Mouse (Mus musculus): Measurements from ENCODE around the gene Trank1. TPM values are rescaled to one million over a fixed set of nuclear protein-coding genes. Genes with fewer than 3 reads are reported as not detected.

The Trank1 gene
- 0.10 to 0.19 TPM in 2 of 3 replicates, not detected in the other for total RNA-seq (2017)

DNA sequence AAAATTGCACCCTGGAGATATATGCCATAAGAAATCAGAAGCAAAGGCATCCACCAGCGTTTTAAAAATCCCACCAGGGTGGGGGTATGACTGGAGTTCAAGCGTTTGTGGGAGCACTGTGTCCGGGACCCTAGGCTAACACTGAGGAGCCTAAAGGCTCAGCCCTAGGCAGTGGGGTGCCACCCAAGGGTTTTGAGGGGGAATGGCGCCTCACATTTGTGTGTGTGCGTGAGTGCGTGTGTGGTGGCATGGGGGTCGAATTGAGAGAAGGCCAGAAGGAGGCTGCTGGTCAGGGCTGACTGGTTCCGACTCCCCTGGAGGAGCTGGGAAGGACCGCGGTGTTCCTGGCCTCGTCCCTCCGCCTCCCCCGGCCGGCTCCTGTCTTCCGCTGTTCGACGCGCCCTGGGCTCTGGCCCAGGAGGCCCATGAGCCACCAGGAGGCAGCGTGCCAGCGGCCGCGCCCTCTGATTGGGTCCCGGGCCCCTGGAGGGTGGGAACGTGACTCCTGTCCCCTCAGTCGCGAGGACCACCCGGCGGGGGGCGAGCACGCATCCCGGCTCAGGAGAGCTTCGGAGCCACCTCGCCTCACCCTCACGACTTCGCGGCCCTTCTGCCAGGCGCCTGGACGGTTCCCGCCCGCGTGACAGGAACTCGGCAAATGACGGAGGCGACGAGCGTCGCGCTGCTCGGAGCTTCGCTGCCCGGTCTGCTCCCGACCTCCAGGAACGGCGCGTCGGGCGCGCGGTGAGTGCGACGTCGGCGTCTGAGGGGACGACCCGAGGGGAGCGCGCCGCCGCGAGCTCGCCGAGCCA is at the start of gene Trank1:
Gene Trank1, plus strand, starts transcription at position 709 of the 812 bp plus-strand sequence.
- ATAC-seq (replicated peaks; ENCODE audit: insufficient number of reproducible peaks, low FRiP score, low TSS enrichment, poor library complexity, severe bottlenecking), result no peak

DNA sequence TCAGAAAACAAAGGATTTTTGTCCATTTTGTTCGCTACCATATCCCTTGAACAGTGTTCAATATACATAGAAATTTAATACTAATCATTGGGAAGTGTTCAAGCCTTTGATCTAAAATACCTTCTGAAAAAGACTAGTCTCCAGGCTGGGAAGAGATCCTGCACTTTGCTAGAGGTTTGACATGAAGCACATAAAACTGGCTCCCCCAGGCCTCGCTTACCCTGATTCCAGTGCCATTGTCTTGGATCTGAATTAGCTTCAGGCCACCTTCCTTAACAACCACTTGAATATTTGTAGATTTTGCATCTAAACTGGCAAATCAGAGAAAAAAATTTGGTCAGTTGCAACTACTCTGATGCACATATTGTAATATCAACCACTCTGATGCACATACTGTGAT is 43.5 kb upstream of the Trank1 start:
- ATAC-seq (replicated peaks; ENCODE audit: insufficient number of reproducible peaks, low FRiP score, low TSS enrichment, poor library complexity, severe bottlenecking), result no peak

DNA sequence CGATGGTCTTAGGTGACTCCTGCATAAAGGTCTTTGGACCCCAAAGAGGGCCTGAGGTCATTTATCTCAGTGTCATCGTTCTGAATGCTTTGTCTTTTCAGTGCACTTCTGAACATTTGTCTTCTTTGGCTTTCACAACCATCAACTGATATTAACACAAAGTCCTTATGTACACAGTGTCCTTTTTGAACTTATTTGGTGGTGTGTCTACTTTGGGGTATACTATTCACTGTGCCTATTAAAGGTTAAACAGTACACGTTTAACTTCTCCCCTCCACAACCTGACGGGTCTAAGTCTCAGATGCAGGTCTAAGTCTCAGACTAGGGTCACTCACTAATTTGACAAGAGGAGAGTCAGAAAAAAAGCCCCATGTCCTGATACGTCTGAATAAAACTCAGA is 40.9 kb upstream of the Trank1 start:
- no peak for ATAC-seq (replicated peaks; ENCODE audit: insufficient number of reproducible peaks, low FRiP score, low TSS enrichment, poor library complexity, severe bottlenecking)

DNA sequence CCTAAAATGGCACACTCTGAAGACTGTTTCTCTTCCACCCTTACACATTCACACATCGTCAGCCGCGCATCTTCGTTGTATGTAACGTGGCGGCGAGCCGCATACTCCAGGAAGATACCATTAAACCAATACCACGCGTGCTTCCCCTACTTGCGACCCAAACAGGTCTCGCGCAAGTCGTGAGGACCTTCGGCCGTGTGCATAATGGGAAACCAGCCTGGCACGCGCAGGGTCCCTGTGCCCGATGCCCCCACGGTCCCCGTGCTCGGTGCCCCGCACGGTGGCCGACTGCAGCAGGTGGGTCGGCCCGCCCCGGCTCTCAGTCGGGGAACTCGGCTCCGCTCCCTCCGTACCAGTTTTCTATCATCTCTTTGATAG is 40.5 kb upstream of the Trank1 start:
- ATAC-seq (replicated peaks; ENCODE audit: insufficient number of reproducible peaks, low FRiP score, low TSS enrichment, poor library complexity, severe bottlenecking), result peak; percentile 27

DNA sequence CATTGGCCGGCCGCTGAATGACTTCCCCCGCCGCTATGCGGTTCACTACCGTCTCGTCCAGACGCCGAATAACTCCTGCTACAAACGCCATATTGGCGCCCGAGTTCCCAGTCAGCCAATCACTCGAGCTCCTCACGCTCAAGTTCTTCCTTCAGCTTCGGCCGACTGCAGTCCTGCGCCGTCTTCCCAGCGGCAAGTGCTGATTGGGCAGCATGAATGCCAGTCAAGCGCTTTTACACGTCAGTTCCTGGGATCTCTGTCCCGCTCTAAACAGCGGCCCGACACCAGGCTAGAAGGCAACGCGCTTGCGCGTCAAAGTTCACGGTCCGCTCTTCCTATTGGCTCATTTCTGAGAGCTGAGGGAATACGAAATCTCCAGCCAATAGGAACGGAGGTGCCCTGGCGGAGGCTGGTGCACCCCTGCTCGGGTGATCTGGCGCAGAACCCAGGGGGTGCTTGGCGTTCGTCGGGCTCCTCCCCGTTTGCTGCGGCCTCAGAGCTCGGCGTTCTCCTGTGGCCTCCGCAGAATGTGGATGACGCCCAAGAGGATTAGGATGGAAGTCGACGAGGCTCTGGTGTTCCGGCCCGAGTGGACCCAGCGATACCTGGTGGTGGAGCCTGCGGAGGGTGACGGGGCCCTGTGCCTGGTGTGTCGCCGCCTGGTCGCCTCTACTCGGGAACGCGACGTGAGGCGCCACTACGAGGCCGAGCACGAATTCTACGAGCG is 39.9 kb upstream of the Trank1 start, which contains the start of the genes Mlh1 and Epm2aip1:
Gene Mlh1, minus strand, starts transcription at position 358 of the 727 bp plus-strand sequence.
Gene Epm2aip1, plus strand, starts transcription at position 496 of the 727 bp plus-strand sequence.
- ATAC-seq (replicated peaks; ENCODE audit: insufficient number of reproducible peaks, low FRiP score, low TSS enrichment, poor library complexity, severe bottlenecking), result peak; percentile 96

DNA sequence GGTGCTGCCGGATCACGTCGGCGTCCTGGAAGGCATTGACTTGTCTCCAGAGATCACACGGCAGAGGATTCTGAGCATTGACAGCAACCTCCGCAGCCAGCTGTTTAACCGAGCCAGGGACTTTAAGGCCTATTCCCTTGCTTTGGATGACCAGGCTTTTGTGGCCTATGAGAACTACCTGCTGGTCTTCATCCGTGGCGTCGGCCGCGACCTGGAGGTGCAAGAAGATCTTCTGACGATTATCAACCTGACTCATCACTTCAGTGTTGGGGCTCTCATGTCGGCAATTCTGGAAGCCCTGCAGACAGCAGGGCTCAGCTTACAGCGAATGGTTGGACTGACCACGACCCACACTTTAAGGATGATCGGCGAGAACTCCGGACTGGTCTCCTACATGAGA is 39.2 kb upstream of the Trank1 start:
- no peak for ATAC-seq (replicated peaks; ENCODE audit: insufficient number of reproducible peaks, low FRiP score, low TSS enrichment, poor library complexity, severe bottlenecking)

DNA sequence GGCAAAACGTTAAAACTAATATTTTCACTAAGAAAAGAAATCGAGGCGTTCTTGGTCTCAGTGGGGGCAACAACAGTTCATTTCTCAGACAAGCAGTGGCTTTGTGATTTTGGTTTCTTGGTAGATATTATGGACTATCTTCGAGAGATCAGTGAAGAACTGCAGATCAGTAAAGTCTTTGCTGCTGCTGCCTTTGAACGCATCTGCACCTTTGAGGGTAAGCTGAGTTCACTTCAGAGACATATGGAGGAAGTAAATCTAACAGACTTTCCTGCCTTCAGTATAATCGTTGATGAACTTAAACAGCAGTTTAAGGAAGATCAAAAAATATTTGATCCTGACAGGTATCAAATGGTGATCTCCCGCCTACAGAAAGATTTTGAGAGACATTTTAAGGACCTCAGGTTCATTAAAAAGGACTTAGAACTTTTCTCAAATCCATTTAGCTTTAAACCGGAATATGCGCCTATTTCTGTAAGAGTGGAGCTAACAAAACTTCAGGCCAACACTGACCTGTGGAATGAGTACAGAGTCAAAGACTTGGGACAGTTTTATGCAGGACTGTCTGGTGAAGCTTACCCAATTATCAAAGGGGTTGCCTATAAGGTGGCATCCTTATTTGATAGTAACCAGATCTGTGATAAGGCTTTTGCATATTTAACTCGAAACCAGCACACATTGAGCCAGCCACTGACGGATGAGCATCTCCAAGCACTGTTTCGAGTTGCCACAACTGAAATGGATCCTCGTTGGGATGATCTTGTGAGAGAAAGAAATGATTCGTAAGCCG is 38.3 kb upstream of the Trank1 start:
- ATAC-seq (replicated peaks; ENCODE audit: insufficient number of reproducible peaks, low FRiP score, low TSS enrichment, poor library complexity, severe bottlenecking), result no peak

DNA sequence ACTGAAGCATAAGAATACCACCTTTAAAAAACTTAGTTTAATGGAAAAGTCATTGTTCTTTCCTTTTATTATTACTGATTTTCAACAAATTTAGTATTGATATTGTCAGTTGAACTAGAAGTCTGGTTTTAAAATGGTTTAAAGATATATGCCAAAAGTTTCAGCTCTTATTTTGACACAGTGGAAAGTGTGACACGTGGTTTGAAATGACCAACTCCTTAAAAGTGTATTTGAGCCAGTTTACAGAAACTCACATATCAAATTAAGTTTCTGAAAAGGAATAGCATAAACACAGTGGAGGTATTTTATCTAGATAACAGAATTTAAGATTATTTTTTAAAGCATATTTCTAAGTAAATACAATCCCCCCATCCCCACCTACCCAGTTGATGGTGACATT is 37.6 kb upstream of the Trank1 start:
- ATAC-seq (replicated peaks; ENCODE audit: insufficient number of reproducible peaks, low FRiP score, low TSS enrichment, poor library complexity, severe bottlenecking), result no peak

DNA sequence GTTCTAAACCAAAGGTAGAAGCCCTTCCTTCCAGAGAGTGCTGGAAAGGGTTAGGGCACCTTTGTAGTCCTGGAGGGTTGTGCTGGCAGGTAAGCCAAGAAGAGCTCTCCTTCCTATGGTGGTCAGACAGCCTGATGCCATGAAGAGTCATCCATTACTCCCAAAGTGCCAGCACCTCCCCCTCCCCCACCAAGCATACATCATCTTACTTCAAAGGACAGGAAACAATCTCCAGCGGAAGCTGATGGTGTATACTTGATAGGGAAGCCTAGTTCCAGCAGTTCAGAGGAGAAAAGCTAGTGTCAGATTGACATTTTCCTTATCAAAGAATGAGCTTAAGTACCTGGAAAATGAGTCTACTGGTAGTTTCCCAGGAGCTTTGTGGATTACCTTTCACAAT is 36.4 kb upstream of the Trank1 start:
- no peak for ATAC-seq (replicated peaks; ENCODE audit: insufficient number of reproducible peaks, low FRiP score, low TSS enrichment, poor library complexity, severe bottlenecking)

DNA sequence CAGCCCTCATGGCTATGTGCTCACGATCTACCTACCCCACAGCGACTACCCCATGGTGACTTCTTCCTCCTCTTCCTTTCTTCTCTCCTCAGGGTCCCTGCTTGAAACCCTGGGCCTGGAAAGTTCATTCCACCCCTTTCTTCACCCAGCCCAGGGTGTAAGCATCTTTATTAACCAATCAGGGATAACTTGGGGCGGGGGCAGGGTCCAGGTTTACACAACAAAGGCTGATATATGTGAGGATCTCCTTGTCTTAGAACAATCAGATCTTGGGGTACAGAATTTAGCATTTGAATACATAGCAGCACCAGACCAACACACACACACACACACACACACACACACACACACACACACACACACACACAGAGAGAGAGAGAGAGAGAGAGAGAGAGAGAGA is 26.5 kb upstream of the Trank1 start:
- no peak for ATAC-seq (replicated peaks; ENCODE audit: insufficient number of reproducible peaks, low FRiP score, low TSS enrichment, poor library complexity, severe bottlenecking)

DNA sequence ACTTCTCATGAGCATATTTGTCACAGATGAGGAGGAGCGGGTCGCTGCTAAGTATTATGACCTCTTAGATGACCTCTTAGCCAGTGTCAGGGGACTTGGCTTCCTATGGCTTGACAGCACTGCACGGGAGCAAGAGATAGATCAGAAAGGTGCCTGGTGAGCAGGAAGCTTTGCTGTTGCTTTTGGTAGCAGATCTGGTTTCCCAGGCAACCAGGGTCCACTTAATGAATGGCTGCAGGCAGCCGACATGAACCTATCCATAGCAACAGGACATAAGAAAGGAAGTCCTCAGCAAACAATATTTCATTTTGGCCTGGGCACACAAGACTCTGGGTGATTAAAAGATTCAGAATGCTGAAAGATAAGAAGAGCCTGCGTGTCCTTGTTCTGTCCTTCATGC is 25.9 kb upstream of the Trank1 start:
- ATAC-seq (replicated peaks; ENCODE audit: insufficient number of reproducible peaks, low FRiP score, low TSS enrichment, poor library complexity, severe bottlenecking), result no peak

DNA sequence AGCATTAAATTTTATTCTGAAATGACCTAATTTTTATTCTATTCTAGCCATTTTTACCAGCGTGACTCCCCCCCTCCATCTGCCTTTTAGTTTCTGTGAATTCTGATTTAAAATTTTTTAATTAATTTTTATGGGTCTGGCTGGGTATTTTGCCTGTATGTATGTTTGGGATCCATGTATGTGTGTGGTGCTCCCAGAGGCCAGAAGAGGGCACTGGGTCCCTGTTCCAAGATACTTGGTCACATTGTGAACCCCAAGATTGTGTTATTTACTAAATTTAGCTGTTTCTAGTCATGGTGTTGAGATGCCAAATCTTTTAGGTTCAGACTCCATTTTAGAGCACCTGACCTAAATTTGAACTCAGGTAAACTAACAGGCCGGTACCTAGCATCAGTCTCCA is 25.1 kb upstream of the Trank1 start:
- no peak for ATAC-seq (replicated peaks; ENCODE audit: insufficient number of reproducible peaks, low FRiP score, low TSS enrichment, poor library complexity, severe bottlenecking)

DNA sequence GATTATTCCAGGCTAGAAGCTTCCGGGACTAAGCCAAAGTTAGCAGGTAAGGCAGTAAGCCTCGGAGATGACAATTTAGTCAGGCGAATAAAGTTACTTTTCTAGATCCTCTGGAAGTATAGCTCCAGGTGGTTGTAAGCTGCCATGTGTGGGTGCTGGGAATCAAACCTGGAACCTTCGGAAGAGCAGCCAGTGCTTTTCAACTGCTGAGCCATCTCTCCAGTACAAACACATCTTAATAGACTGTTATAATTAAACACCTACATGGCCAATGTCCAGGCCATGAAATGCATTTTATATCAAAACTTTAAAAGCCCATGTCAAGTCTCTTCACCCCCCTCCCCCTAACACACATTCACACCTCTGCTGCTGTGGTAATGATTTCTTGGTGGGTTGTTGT is 23.6 kb upstream of the Trank1 start:
- ATAC-seq (replicated peaks; ENCODE audit: insufficient number of reproducible peaks, low FRiP score, low TSS enrichment, poor library complexity, severe bottlenecking), result no peak

DNA sequence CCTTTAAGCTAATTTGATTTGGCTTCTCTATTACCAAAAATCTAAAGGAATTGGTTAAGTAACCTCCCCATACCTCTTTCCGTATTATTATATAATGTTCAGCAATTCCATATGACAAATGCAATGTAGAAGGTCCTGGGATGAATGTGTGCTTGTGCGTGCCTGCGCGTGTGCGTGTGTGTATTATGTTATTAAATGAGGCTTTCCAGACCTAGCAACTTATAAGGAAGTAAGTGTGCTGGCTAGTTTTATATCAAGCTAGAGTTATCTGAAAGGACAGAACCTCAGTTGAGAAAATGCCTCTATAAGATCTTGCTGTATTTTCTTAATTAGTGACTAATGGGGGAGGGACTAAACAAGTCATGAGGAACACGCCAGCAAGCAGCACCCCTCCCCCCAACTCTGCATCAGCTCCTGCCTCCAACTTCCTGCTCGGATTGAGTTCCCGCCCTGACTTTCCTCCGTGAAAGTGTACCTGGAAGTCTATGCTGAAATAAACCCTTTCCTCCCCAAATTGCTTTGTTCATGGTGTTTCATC is 22.2 kb upstream of the Trank1 start:
- no peak for ATAC-seq (replicated peaks; ENCODE audit: insufficient number of reproducible peaks, low FRiP score, low TSS enrichment, poor library complexity, severe bottlenecking)

DNA sequence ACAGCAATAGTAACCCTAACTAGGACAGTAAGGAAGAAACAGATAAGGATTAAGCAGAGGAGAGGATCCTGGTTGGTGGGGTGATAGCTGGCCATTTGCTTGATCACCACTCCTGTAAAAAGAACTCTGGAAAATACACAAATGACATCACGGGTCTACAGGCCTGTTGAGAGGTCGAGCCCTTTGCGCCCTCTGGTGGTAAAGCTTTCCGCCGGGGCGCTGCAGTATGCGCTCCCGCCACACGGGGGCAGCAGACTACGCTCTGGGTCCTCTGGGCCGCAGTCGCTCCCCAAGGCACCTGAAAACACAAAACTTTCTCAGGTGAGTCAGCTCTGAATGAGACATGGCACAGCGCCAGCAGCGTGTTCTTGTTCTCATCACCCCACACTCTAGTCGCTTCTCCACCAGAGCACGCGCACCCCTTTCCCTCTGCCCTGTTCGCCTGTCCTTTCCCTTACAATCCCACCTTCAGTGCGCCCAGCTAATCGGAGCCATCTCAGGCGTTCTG is 21.7 kb upstream of the Trank1 start:
- ATAC-seq (replicated peaks; ENCODE audit: insufficient number of reproducible peaks, low FRiP score, low TSS enrichment, poor library complexity, severe bottlenecking), result peak; percentile 92

DNA sequence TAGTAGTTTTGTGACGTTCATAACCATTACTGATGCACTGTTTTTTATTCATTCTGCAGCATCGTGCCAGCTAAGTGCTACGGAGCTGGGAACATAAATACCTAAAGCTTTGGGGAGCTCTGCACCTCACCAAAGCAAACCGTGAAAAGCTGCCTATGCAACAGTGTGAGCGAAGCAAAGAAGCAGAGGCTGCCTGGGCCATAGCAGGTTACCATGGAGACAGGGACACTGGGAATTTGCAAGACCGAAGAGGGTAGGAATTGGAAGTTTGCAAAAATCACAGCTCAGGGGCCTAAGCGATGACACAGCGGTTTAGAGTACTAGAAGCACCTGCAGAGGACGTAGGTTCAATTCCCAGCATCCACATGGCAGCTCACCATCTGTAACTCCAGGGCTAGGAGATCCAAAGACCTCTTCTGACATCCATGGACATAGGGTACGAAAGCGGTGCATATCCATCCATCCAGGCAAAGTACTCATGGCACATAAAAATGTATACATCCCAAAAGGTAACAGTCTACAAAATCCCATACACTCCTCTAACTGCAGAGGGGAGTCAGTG is 20.9 kb upstream of the Trank1 start:
- no peak for ATAC-seq (replicated peaks; ENCODE audit: insufficient number of reproducible peaks, low FRiP score, low TSS enrichment, poor library complexity, severe bottlenecking)

DNA sequence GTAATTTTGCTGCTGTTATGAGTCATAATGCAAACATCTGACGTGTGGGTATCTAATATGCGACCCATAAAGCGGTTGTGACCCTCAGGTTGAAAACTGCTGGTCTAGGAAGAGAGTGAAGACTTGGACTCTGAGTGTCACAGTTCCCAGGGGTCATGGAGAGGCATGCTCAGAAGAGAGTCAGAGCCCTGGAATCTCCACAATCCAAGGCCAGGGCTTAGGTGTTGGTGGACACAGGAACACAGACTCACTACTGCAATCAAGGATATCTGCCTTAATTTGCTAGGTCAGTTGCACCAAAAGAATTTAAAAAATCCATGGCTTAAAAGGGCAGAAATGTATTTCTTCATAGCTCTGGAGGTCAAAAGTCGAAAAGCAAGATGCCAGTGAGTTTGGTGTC is 18.3 kb upstream of the Trank1 start:
- ATAC-seq (replicated peaks; ENCODE audit: insufficient number of reproducible peaks, low FRiP score, low TSS enrichment, poor library complexity, severe bottlenecking), result no peak

DNA sequence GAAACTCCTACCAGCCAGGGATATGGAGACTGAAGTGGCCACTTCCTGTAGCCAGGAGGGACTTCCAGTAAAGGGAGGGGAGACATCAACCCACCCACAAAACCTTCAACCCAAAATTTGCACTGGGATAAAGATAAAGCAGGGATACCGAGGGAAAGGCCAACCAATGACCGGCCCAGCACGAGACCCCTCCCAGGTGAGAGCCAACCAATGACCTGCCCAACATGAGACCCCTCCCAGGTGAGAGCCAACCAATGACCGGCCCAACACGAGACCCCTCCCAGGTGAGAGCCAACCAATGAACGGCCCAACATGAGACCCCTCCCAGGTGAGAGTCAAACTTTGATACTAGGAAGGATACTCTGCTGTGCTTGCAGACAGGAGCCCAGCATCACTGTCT is 16.6 kb upstream of the Trank1 start:
- ATAC-seq (replicated peaks; ENCODE audit: insufficient number of reproducible peaks, low FRiP score, low TSS enrichment, poor library complexity, severe bottlenecking), result no peak

DNA sequence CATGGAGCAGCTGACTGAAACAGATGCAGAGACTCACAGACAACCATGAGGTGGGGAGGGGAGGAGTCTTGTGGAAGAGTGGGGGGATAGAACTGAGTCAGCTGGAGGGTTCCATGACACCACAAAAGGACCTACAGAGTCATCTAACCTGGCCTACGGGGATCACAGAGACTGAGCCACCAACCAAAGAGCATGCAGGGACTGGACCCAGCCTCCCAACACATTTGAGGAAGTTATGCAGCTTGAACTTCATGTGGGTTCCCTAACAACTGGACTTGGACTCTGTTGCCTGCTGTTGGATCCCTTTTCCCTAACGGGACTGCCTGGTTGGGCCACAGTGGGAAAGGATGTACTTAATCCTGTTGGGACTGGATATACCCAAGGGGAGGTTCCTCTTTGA is 16.2 kb upstream of the Trank1 start:
- no peak for ATAC-seq (replicated peaks; ENCODE audit: insufficient number of reproducible peaks, low FRiP score, low TSS enrichment, poor library complexity, severe bottlenecking)
